Mouse (Mus musculus) monocyte, adult 2 months (primary cell): Measurements from ENCODE around the gene Bcl2l1.
A peak's percentile ranks its signal among the peaks of the same experiment; 100 is the strongest.

Experiments
- DNase-seq, 2 experiments: peaks; one replicate each; pipeline ENCODE4 v3.0.0; 2022; ENCODE audit warnings: low spot score in 2 of 2, low read depth in 1 of 2

The Bcl2l1 gene

GRCm38 (mm10) chr2:152776019-152776418 lies 55.5 kb downstream of the Bcl2l1 start:
- no peak for DNase-seq

- DNase-seq = no peak
Measured at GRCm38 (mm10) chr2:152775357-152775756, 56.2 kb downstream of the Bcl2l1 start.

- no peak for DNase-seq
Measured at GRCm38 (mm10) chr2:152772231-152772630, 59.3 kb downstream of the Bcl2l1 start.

- DNase-seq = no peak
Measured at GRCm38 (mm10) chr2:152771571-152771970, 60.0 kb downstream of the Bcl2l1 start.

GRCm38 (mm10) chr2:152769677-152770076 lies 61.9 kb downstream of the Bcl2l1 start:
- DNase-seq = no peak

- DNase-seq = peak in 1 of 2 experiments; percentile 27
Measured at GRCm38 (mm10) chr2:152767618-152768271, 63.8 kb downstream of the Bcl2l1 start.

- peak; percentile 75 to 82 for DNase-seq
Measured at GRCm38 (mm10) chr2:152766387-152767123, 65.0 kb downstream of the Bcl2l1 start.

- DNase-seq = no peak
Measured at GRCm38 (mm10) chr2:152765045-152765674, 66.4 kb downstream of the Bcl2l1 start.

- DNase-seq = no peak
Measured at GRCm38 (mm10) chr2:152764172-152765044, 67.1 kb downstream of the Bcl2l1 start.

GRCm38 (mm10) chr2:152763310-152763709 lies 68.2 kb downstream of the Bcl2l1 start:
- DNase-seq = no peak

GRCm38 (mm10) chr2:152758351-152758750 lies 73.2 kb downstream of the Bcl2l1 start:
- no peak for DNase-seq

- no peak for DNase-seq
Measured at GRCm38 (mm10) chr2:152757478-152757877, 74.0 kb downstream of the Bcl2l1 start.

- DNase-seq = no peak
Measured at GRCm38 (mm10) chr2:152756474-152757393, 74.8 kb downstream of the Bcl2l1 start.

GRCm38 (mm10) chr2:152753944-152754711 lies 77.4 kb downstream of the Bcl2l1 start, which contains the start of gene Cox4i2:
TSS of gene Cox4i2 (plus strand) at chr2:152754173.
- no peak for DNase-seq

- peak; percentile 42 to 57 for DNase-seq
Measured at GRCm38 (mm10) chr2:152742435-152742834, 89.1 kb downstream of the Bcl2l1 start.

GRCm38 (mm10) chr2:152741153-152742041 lies 90.1 kb downstream of the Bcl2l1 start:
- DNase-seq = peak; percentile 66 to 83

GRCm38 (mm10) chr2:152740490-152740889 lies 91.0 kb downstream of the Bcl2l1 start:
- no peak for DNase-seq

- DNase-seq = no peak
Measured at GRCm38 (mm10) chr2:152739842-152740260, 91.7 kb downstream of the Bcl2l1 start.
